Mouse (Mus musculus) midbrain, postnatal 0 days (tissue): Measurements from ENCODE around the gene Asb6. TPM values are rescaled to one million over a fixed set of nuclear protein-coding genes. Genes with fewer than 3 reads are reported as not detected.

Experiments used
- ATAC-seq: fragments of 200-750 bp; cut with Nextera tagmentation; 2 replicates; pipeline ENCODE4 v1.8.0; 2017; ENCODE audit warnings: moderate number of reproducible peaks, mild to moderate bottlenecking, moderate TSS enrichment, moderate library complexity; ENCODE audit not compliant: low FRiP score
- DNase-seq: peaks from one replicate; pipeline ENCODE4 v3.0.0-alpha.2; 2015; ENCODE audit warnings: low spot score
- H3K27ac ChIP-seq: fragments of 300-500 bp; sonication (generic); 2 replicates; pipeline ENCODE4 v1.5.1; 2014; ENCODE audit warnings: low read depth, mild to moderate bottlenecking, low read length, mixed read lengths
- H3K27me3 ChIP-seq: fragments of 300-500 bp; sonication (generic); 2 replicates; pipeline ENCODE4 v1.6.1; 2014; ENCODE audit warnings: low read length, control low read depth, mixed read lengths; ENCODE audit not compliant: insufficient read depth
- H3K36me3 ChIP-seq: fragments of 300-500 bp; sonication (generic); 2 replicates; pipeline ENCODE4 v1.6.1; 2014; ENCODE audit warnings: low read length, control low read depth, mixed read lengths; ENCODE audit not compliant: insufficient read depth
- H3K4me1 ChIP-seq: fragments of 300-500 bp; sonication (generic); 2 replicates; pipeline ENCODE4 v1.6.1; 2014; ENCODE audit warnings: mild to moderate bottlenecking, control low read depth, antibody characterized with exemption, low read length, mixed read lengths; ENCODE audit not compliant: insufficient read depth
- H3K4me2 ChIP-seq: fragments of 300-500 bp; sonication (generic); 2 replicates; pipeline ENCODE4 v1.6.1; 2014; ENCODE audit warnings: low read depth, mild to moderate bottlenecking, low read length, mixed read lengths; ENCODE audit not compliant: poor library complexity, severe bottlenecking
- H3K4me3 ChIP-seq: fragments of 300-500 bp; sonication (generic); 2 replicates; pipeline ENCODE4 v1.5.1; 2014; ENCODE audit warnings: low read depth, mild to moderate bottlenecking, low read length, moderate library complexity
- H3K9ac ChIP-seq: fragments of 300-500 bp; sonication (generic); replicated peaks from 2 replicates; pipeline ENCODE4 v1.6.1; 2014; ENCODE audit warnings: mild to moderate bottlenecking, low read length, moderate library complexity, mixed read lengths; ENCODE audit not compliant: poor library complexity, severe bottlenecking
- H3K9me3 ChIP-seq: fragments of 300-500 bp; sonication (generic); 2 replicates; pipeline ENCODE4 v1.6.1; 2016; ENCODE audit warnings: low read length, control low read depth
- CTCF ChIP-seq: IDR thresholded peaks from 2 replicates; pipeline ENCODE4 v1.5.1; 2016; ENCODE audit warnings: antibody characterized with exemption, mild to moderate bottlenecking
- WGBS: fragments of 180-500 bp; shearing (Covaris S2); extraction: QIAGEN DNeasy Blood & Tissue Kit; methylation state at CpG from one replicate; pipeline ENCODE4 v1.1.7; 2014; 5-methylcytosine and 5-hydroxymethylcytosine counted together
- polyA plus RNA-seq: library from polyadenylated mRNA; unstranded; fragments of >200 nt; fragmentation: Nextera tagmentation; extraction: Ambion mirVana; gene quantifications from 2 replicates; pipeline ENCODE4 v1.2.1, GENCODE M21; 2015
- total RNA-seq: library from RNA; depleted of rRNA; stranded (reverse); fragments of >200 nt; gene quantifications from 2 replicates; pipeline ENCODE4 v1.2.3, GENCODE M21; 2014; rRNA removed

Gene Asb6
- total RNA-seq (36.5 and 40.7 TPM in 2 replicates), polyA plus RNA-seq (36.1 and 39.6 TPM in 2 replicates)

DNA sequence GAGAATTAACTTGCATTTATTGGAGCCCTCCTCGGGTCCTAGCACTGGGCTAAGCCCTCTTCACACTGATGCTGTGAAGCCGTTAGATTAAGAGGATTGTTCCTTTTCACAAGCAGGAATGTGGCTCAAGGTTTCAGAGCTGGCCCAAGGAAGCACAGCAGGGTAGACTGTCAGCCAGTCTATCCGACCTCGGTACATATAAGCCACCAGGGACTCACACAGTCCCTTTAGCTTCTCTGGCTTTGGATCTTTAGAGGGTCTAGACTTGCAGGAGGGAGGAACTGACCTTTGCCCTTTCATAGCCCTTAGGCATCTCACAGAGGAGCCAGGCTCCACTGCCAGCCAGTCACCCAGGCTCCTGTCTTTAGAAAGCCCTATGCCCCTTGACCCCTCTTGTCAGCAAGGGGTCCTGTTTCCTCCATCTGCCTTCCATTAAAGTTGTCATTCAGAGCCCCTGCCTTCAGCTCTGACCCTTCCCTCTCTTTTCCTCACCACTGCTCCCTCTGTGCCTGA is at the start of gene Asb6:
Gene Asb6 (minus strand): TSS at position 51 of the 513 bp plus-strand sequence.
- H3K9me3 ChIP-seq = no peaks in the 10 kb centered on the region
- 5% methylated on average over 4 of the region's 4 CpGs for WGBS
- H3K36me3 ChIP-seq = peaks cover 10% of the 10 kb centered on the region
- H3K4me1 ChIP-seq = peaks cover 12% of the 10 kb centered on the region
- H3K9ac ChIP-seq = no peak within 1 kb of the TSS
- ATAC-seq = no peak
- no peaks in the 10 kb centered on the region for H3K27me3 ChIP-seq
- H3K27ac ChIP-seq = no peak within 1 kb of the TSS
- DNase-seq = no peak
- H3K4me3 ChIP-seq = no peak within 1 kb of the TSS
- H3K4me2 ChIP-seq = no peak within 1 kb of the TSS
- no peak for TF ChIP-seq CTCF

GRCm38 (mm10) chr2:30879481-30879880 is 49.3 kb upstream of the Asb6 start:
- TF ChIP-seq CTCF = no peak
- DNase-seq = no peak
- no peak for ATAC-seq
- Histone ChIP-seq H3K27ac (no peak overlapping the region), H3K4me1 (no peaks in the 10 kb centered on the region), H3K4me3 (no peak overlapping the region), H3K9ac (no peak overlapping the region), H3K27me3 (no peaks in the 10 kb centered on the region), H3K9me3 (no peaks in the 10 kb centered on the region), H3K4me2 (no peak overlapping the region), H3K36me3 (no peaks in the 10 kb centered on the region)
- WGBS = 92% methylated on average over 15 of the region's 15 CpGs

- peak; percentile 36 for DNase-seq
- Histone ChIP-seq H3K4me1 (no peaks in the 10 kb centered on the region), H3K36me3 (no peaks in the 10 kb centered on the region), H3K4me3 (no peak overlapping the region), H3K27ac (no peak overlapping the region), H3K27me3 (no peaks in the 10 kb centered on the region), H3K9me3 (no peaks in the 10 kb centered on the region), H3K4me2 (no peak overlapping the region), H3K9ac (no peak overlapping the region)
- ATAC-seq = no peak
- 49% methylated on average over 11 of the region's 11 CpGs for WGBS
- TF ChIP-seq CTCF = no peak
Observed at GRCm38 (mm10) chr2:30875621-30876432, 45.7 kb upstream of the Asb6 start.

- Histone ChIP-seq H3K9ac (no peak overlapping the region), H3K4me3 (no peak overlapping the region), H3K27ac (no peak overlapping the region)
Observed at GRCm38 (mm10) chr2:30875096-30875495, 45.0 kb upstream of the Asb6 start.

DNA sequence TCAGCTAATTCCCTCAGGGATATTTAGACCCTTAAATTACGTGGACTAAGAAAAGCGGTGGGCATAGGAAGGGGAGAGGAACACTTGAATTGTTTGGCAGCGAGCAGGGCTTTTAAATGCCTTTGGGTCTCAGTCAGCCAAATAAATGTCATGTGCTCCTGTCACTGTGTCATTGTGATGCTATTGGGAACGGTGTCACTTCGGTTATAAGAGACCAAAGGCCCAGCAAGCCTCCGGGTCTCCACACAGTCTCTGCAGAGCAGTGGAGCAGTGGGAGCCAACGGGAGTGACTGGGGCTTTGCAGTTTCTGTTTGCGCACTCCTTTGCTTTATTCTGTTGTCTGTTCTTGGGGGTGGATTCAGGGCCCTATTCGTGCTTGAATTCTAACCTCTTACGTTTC is 44.3 kb upstream of the Asb6 start:
- no peak for TF ChIP-seq CTCF
- ATAC-seq (no peak), DNase-seq (peak; percentile 39)
- no peaks in the 10 kb centered on the region for H3K9me3 ChIP-seq
- H3K4me3 ChIP-seq = no peak overlapping the region
- no peaks in the 10 kb centered on the region for H3K4me1 ChIP-seq
- H3K9ac ChIP-seq = no peak overlapping the region
- no peak overlapping the region for H3K4me2 ChIP-seq
- no peak overlapping the region for H3K27ac ChIP-seq
- WGBS = 25% methylated on average over 10 of the region's 10 CpGs
- H3K36me3 ChIP-seq = no peaks in the 10 kb centered on the region
- H3K27me3 ChIP-seq = no peaks in the 10 kb centered on the region

More at GRCm38 (mm10) chr2:30875096-30875495, 45.0 kb upstream of the Asb6 start:
- TF ChIP-seq CTCF = no peak
- H3K4me1 ChIP-seq = no peaks in the 10 kb centered on the region
- no peaks in the 10 kb centered on the region for H3K36me3 ChIP-seq
- DNase-seq (no peak), ATAC-seq (no peak)
- no peaks in the 10 kb centered on the region for H3K9me3 ChIP-seq
- H3K27me3 ChIP-seq = no peaks in the 10 kb centered on the region
- H3K4me2 ChIP-seq = no peak overlapping the region
- WGBS = 70% methylated on average over 7 of the region's 7 CpGs

- Histone ChIP-seq H3K9me3 (no peaks in the 10 kb centered on the region), H3K4me2 (no peak overlapping the region), H3K36me3 (no peaks in the 10 kb centered on the region), H3K4me1 (no peaks in the 10 kb centered on the region), H3K27me3 (no peaks in the 10 kb centered on the region), H3K9ac (no peak overlapping the region), H3K4me3 (no peak overlapping the region), H3K27ac (no peak overlapping the region)
- no peak for DNase-seq
- WGBS = 71% methylated on average over 6 of the region's 6 CpGs
- ATAC-seq = no peak
- TF ChIP-seq CTCF = no peak
Observed at GRCm38 (mm10) chr2:30872669-30873068, 42.5 kb upstream of the Asb6 start.
